Mouse (Mus musculus) C2C12 (cell line): ENCODE results near the gene Atcay. TPM values are rescaled to one million over a fixed set of nuclear protein-coding genes. Genes with fewer than 3 reads are reported as not detected.
"Not testable (repeated sequence)": the region's sequence is repeated elsewhere in the genome, so short reads cannot be mapped to it uniquely, and the experiment has no call there.

Experiments used
- H3K27me3 ChIP-seq: one replicate; pipeline ENCODE4 v1.6.1; 2011; ENCODE audit not compliant: control insufficient read depth, insufficient read depth, insufficient read length
- H3K36me3 ChIP-seq: one replicate; pipeline ENCODE4 v1.6.1; 2011; ENCODE audit not compliant: control insufficient read depth, insufficient read depth
- H3K4me3 ChIP-seq: one replicate; pipeline ENCODE4 v1.5.1; 2011; ENCODE audit warnings: mild to moderate bottlenecking, control low read depth; ENCODE audit not compliant: poor library complexity, insufficient read depth, severe bottlenecking
- H3K79me2 ChIP-seq: one replicate; pipeline ENCODE4 v1.6.1; 2011; ENCODE audit not compliant: control insufficient read depth, insufficient read depth
- H3K79me3 ChIP-seq: one replicate; pipeline ENCODE4 v1.6.1; 2011; ENCODE audit warnings: low read depth, control low read depth
- H3ac ChIP-seq: one replicate; pipeline ENCODE3; 2011; ENCODE audit warnings: low read depth; ENCODE audit not compliant: control insufficient read depth, insufficient read length
- CEBPB ChIP-seq: IDR thresholded peaks from one replicate; pipeline ENCODE4 v1.6.1; 2011; ENCODE audit warnings: low read depth, mild to moderate bottlenecking, control low read depth, moderate library complexity
- CTCF ChIP-seq: IDR thresholded peaks from one replicate; pipeline ENCODE4 v1.5.1; 2011; ENCODE audit not compliant: control insufficient read depth, insufficient read depth, insufficient read length
- FOSL1 ChIP-seq: IDR thresholded peaks from one replicate; pipeline ENCODE4 v1.8.0; 2011; ENCODE audit warnings: mild to moderate bottlenecking, low read length; ENCODE audit not compliant: poor library complexity, insufficient read depth, severe bottlenecking
- MAX ChIP-seq: IDR thresholded peaks from one replicate; pipeline ENCODE4 v1.6.1; 2011; ENCODE audit warnings: mild to moderate bottlenecking, control low read depth
- MYOD1 ChIP-seq: IDR thresholded peaks from one replicate; pipeline ENCODE4 v1.6.1; 2011; ENCODE audit warnings: low read depth; ENCODE audit not compliant: control insufficient read depth, insufficient read length
- MYOG ChIP-seq: IDR thresholded peaks from one replicate; pipeline ENCODE4 v1.6.1; 2011; ENCODE audit not compliant: control insufficient read depth, insufficient read length; ENCODE audit errors: extremely low read depth
- USF1 ChIP-seq: IDR thresholded peaks from one replicate; pipeline ENCODE4 v1.6.1; 2011; ENCODE audit warnings: low read depth, mild to moderate bottlenecking, control low read depth, moderate library complexity
- polyA plus RNA-seq: library from polyadenylated mRNA; unstranded; fragments of >200 nt; fragmentation: generic; extraction: Trizol; gene quantifications from one replicate; pipeline ENCODE4 v1.2.1, GENCODE M21; 2012; ENCODE audit warnings: missing spikeins

Atcay gene
- polyA plus RNA-seq, 1 experiment = 0.26 TPM

GRCm38 (mm10) chr10:81178927-81179326 lies 51.7 kb downstream of the Atcay start:
- H3K27me3 ChIP-seq = no peaks in the 10 kb centered on the region
- H3K36me3 ChIP-seq = peaks cover 54% of the 10 kb centered on the region
- no peak for TF ChIP-seq CEBPB
- TF ChIP-seq MYOD1 = no peak
- TF ChIP-seq CTCF = no peak
- TF ChIP-seq FOSL1 = no peak
- no peak for TF ChIP-seq USF1
- TF ChIP-seq MAX = no peak
- TF ChIP-seq MYOG = no peak
- H3K79me3 ChIP-seq = peaks cover 49% of the 10 kb centered on the region
- peak overlapping the region; percentile 99 for H3ac ChIP-seq
- peak overlapping the region; percentile 95 for H3K4me3 ChIP-seq
- H3K79me2 ChIP-seq = peaks cover 64% of the 10 kb centered on the region

GRCm38 (mm10) chr10:81177958-81178712 lies 52.5 kb downstream of the Atcay start:
- no peaks in the 10 kb centered on the region for H3K27me3 ChIP-seq
- H3ac ChIP-seq = peak overlapping the region; percentile 99
- peaks cover 54% of the 10 kb centered on the region for H3K36me3 ChIP-seq
- H3K79me3 ChIP-seq = peaks cover 48% of the 10 kb centered on the region
- H3K79me2 ChIP-seq = peaks cover 56% of the 10 kb centered on the region
- peak overlapping the region; percentile 95 for H3K4me3 ChIP-seq
- TF ChIP-seq USF1 = no peak
- no peak for TF ChIP-seq MYOG
- TF ChIP-seq MYOD1 = no peak
- no peak for TF ChIP-seq FOSL1
- TF ChIP-seq MAX = no peak
- no peak for TF ChIP-seq CTCF
- no peak for TF ChIP-seq CEBPB

- H3ac ChIP-seq = peak overlapping the region; percentile 99
- H3K79me3 ChIP-seq = peaks cover 48% of the 10 kb centered on the region
- peak overlapping the region; percentile 95 for H3K4me3 ChIP-seq
- H3K27me3 ChIP-seq = no peaks in the 10 kb centered on the region
- H3K79me2 ChIP-seq = peaks cover 56% of the 10 kb centered on the region
- TF ChIP-seq MAX (peak; percentile 36), CTCF (no peak)
- H3K36me3 ChIP-seq = peaks cover 54% of the 10 kb centered on the region
Measured at GRCm38 (mm10) chr10:81177491-81177925, 53.1 kb downstream of the Atcay start.

- Histone ChIP-seq H3K79me3 (peaks cover 48% of the 10 kb centered on the region), H3K79me2 (peaks cover 53% of the 10 kb centered on the region), H3K36me3 (peaks cover 47% of the 10 kb centered on the region), H3K4me3 (peak within 1 kb of the TSS; percentile 95), H3K27me3 (no peaks in the 10 kb centered on the region), H3ac (peak within 1 kb of the TSS; percentile 99)
- peak; percentile 98 for TF ChIP-seq USF1
- peak; percentile 26 for TF ChIP-seq MAX
- TF ChIP-seq FOSL1 = no peak
- no peak for TF ChIP-seq MYOD1
- no peak for TF ChIP-seq CTCF
- TF ChIP-seq CEBPB = no peak
- TF ChIP-seq MYOG = no peak
Measured at GRCm38 (mm10) chr10:81176466-81177271, 54.0 kb downstream of the Atcay start, which contains the start of gene Eef2. Gene Eef2 (plus strand): TSS chr10:81176631.

GRCm38 (mm10) chr10:81175936-81176465 lies 54.6 kb downstream of the Atcay start:
- Histone ChIP-seq H3ac (no peak overlapping the region), H3K4me3 (peak overlapping the region; percentile 26), H3K27me3 (no peaks in the 10 kb centered on the region), H3K79me3 (peaks cover 45% of the 10 kb centered on the region), H3K79me2 (peaks cover 47% of the 10 kb centered on the region), H3K36me3 (peaks cover 40% of the 10 kb centered on the region)
- TF ChIP-seq CEBPB = no peak
- TF ChIP-seq USF1 = no peak
- no peak for TF ChIP-seq MYOD1
- no peak for TF ChIP-seq CTCF
- TF ChIP-seq MYOG = no peak

GRCm38 (mm10) chr10:81175345-81175701 lies 55.3 kb downstream of the Atcay start:
- Histone ChIP-seq H3K79me3 (peaks cover 39% of the 10 kb centered on the region), H3K36me3 (peaks cover 33% of the 10 kb centered on the region), H3K79me2 (peaks cover 40% of the 10 kb centered on the region)
- not testable (repeated sequence) for H3K27me3 ChIP-seq, H3ac ChIP-seq, H3K4me3 ChIP-seq
